Mouse (Mus musculus): ENCODE data around the gene Atp8a1.

Gene Atp8a1

GRCm38 (mm10) chr5:67628180-67628940 lies 218.9 kb downstream of the Atp8a1 start:
- no peak for DNase-seq

- DNase-seq, result no peak
Observed at GRCm38 (mm10) chr5:67621230-67621629, 226.0 kb downstream of the Atp8a1 start.

- no peak for DNase-seq
Observed at GRCm38 (mm10) chr5:67609520-67609837, 237.8 kb downstream of the Atp8a1 start.

- no peak for DNase-seq
Observed at GRCm38 (mm10) chr5:67608674-67609519, 238.3 kb downstream of the Atp8a1 start.

- peak; percentile 83 for DNase-seq
Observed at GRCm38 (mm10) chr5:67607804-67608673, 239.2 kb downstream of the Atp8a1 start, which contains the start of gene Shisa3. Gene Shisa3 (plus strand): TSS chr5:67607882.

- DNase-seq, result peak; percentile 65
Observed at GRCm38 (mm10) chr5:67606916-67607803, 240.1 kb downstream of the Atp8a1 start.

GRCm38 (mm10) chr5:67605951-67606350 lies 241.3 kb downstream of the Atp8a1 start:
- peak; percentile 18 for DNase-seq

GRCm38 (mm10) chr5:67599935-67600334 lies 247.3 kb downstream of the Atp8a1 start:
- DNase-seq, result no peak

GRCm38 (mm10) chr5:67595629-67596028 lies 251.6 kb downstream of the Atp8a1 start:
- DNase-seq, result no peak

- no peak for DNase-seq
Observed at GRCm38 (mm10) chr5:67595070-67595469, 252.2 kb downstream of the Atp8a1 start.

GRCm38 (mm10) chr5:67579725-67580633 lies 267.3 kb downstream of the Atp8a1 start:
- no peak for DNase-seq

GRCm38 (mm10) chr5:67575705-67576104 lies 271.5 kb downstream of the Atp8a1 start:
- DNase-seq, result no peak

- DNase-seq, result no peak
Observed at GRCm38 (mm10) chr5:67574039-67574438, 273.2 kb downstream of the Atp8a1 start.

- no peak for DNase-seq
Observed at GRCm38 (mm10) chr5:67572552-67573155, 274.6 kb downstream of the Atp8a1 start.
